Mouse (Mus musculus) heart, embryonic 16.5 days (tissue): Measurements from ENCODE around the gene Cep72. TPM values are rescaled to one million over a fixed set of nuclear protein-coding genes. Genes with fewer than 3 reads are reported as not detected.

Experiments
- ATAC-seq: fragments of 200-750 bp; cut with Nextera tagmentation; replicated peaks from 2 replicates; pipeline ENCODE4 v1.8.0; 2017; ENCODE audit warnings: moderate number of reproducible peaks; ENCODE audit not compliant: insufficient read depth, low FRiP score; ENCODE audit errors: extremely low read depth
- H3K27ac ChIP-seq: fragments of 300-500 bp; sonication (generic); 2 replicates; pipeline ENCODE4 v1.5.1; 2014; ENCODE audit warnings: mild to moderate bottlenecking, low read length, control low read depth, moderate library complexity
- H3K27me3 ChIP-seq: fragments of 300-500 bp; sonication (generic); 2 replicates; pipeline ENCODE4 v1.6.1; 2014; ENCODE audit warnings: low read length, mixed read lengths; ENCODE audit not compliant: control insufficient read depth, insufficient read depth
- H3K36me3 ChIP-seq: fragments of 300-500 bp; sonication (generic); 2 replicates; pipeline ENCODE4 v1.6.1; 2014; ENCODE audit not compliant: control insufficient read depth, insufficient read depth
- H3K4me1 ChIP-seq: fragments of 300-500 bp; sonication (generic); 2 replicates; pipeline ENCODE4 v1.6.1; 2014; ENCODE audit warnings: low read length, mixed read lengths; ENCODE audit not compliant: control insufficient read depth, insufficient read depth
- H3K4me2 ChIP-seq: fragments of 300-500 bp; sonication (generic); 2 replicates; pipeline ENCODE4 v1.6.1; 2014; ENCODE audit warnings: low read depth, mild to moderate bottlenecking, control low read depth, low read length
- H3K4me3 ChIP-seq: fragments of 300-500 bp; sonication (generic); 2 replicates; pipeline ENCODE4 v1.5.1; 2014; ENCODE audit warnings: mild to moderate bottlenecking, control low read depth, low read length
- H3K9ac ChIP-seq: fragments of 300-500 bp; sonication (generic); 2 replicates; pipeline ENCODE4 v1.6.1; 2014; ENCODE audit warnings: low read length, control low read depth
- H3K9me3 ChIP-seq: fragments of 300-500 bp; sonication (generic); replicated peaks from 2 replicates; pipeline ENCODE4 v1.6.1; 2016; ENCODE audit warnings: low read length; ENCODE audit not compliant: control insufficient read depth
- WGBS: fragments of 180-500 bp; shearing (Covaris S2); extraction: QIAGEN DNeasy Blood & Tissue Kit; methylation state at CpG from one replicate; pipeline ENCODE4 v1.1.7; 2014; 5-methylcytosine and 5-hydroxymethylcytosine counted together
- polyA plus RNA-seq: library from polyadenylated mRNA; unstranded; fragments of >200 nt; fragmentation: Nextera tagmentation; extraction: Ambion mirVana; gene quantifications from 2 replicates; pipeline ENCODE4 v1.2.1, GENCODE M21; 2015

Cep72 gene
- 11.7 and 12.0 TPM in 2 replicates for polyA plus RNA-seq

GRCm38 (mm10) chr13:74061613-74062377 lies at the start of gene Cep72:
Cep72 (minus strand) TSS chr13:74062299.
- peak; percentile 97 for ATAC-seq
- Histone ChIP-seq H3K36me3 (peaks cover 10% of the 10 kb centered on the region), H3K9me3 (no peaks in the 10 kb centered on the region), H3K27ac (peak within 1 kb of the TSS; percentile 85), H3K9ac (peak within 1 kb of the TSS; percentile 87), H3K4me2 (peak within 1 kb of the TSS; percentile 70), H3K4me1 (no peaks in the 10 kb centered on the region), H3K4me3 (peak within 1 kb of the TSS; percentile 74), H3K27me3 (no peaks in the 10 kb centered on the region)
- WGBS, result 3% methylated on average over 48 of the region's 48 CpGs

GRCm38 (mm10) chr13:74107410-74107809 lies 45.3 kb upstream of the Cep72 start:
- no peak overlapping the region for H3K4me2 ChIP-seq
- H3K9me3 ChIP-seq, result no peaks in the 10 kb centered on the region; the same call in 1 of the 2 replicates
- H3K4me3 ChIP-seq, result no peak overlapping the region
- 0 out of 2 replicates have a peak, but pooled peaks cover 4% of the 10 kb centered on the region for H3K4me1 ChIP-seq
- no peak overlapping the region for H3K27ac ChIP-seq
- no peaks in the 10 kb centered on the region for H3K27me3 ChIP-seq
- H3K36me3 ChIP-seq, result no peaks in the 10 kb centered on the region
- 41% methylated on average over 2 of the region's 2 CpGs for WGBS
- no peak overlapping the region for H3K9ac ChIP-seq
- 0 out of 2 replicates have a peak, but pooled peaks have one; percentile 10 for ATAC-seq

GRCm38 (mm10) chr13:74104417-74104816 lies 42.3 kb upstream of the Cep72 start:
- Histone ChIP-seq H3K4me2 (no peak overlapping the region), H3K9ac (no peak overlapping the region), H3K4me1 (peaks cover 5% of the 10 kb centered on the region; the same call in 1 of the 2 replicates), H3K4me3 (no peak overlapping the region), H3K27ac (no peak overlapping the region), H3K27me3 (no peaks in the 10 kb centered on the region), H3K36me3 (no peaks in the 10 kb centered on the region), H3K9me3 (no peaks in the 10 kb centered on the region)
- ATAC-seq, result no peak
- 77% methylated on average over 7 of the region's 7 CpGs for WGBS

GRCm38 (mm10) chr13:74102831-74103582 lies 40.9 kb upstream of the Cep72 start:
- ATAC-seq, result no peak
- WGBS, result 70% methylated on average over 4 of the region's 4 CpGs
- Histone ChIP-seq H3K9me3 (no peaks in the 10 kb centered on the region), H3K36me3 (no peaks in the 10 kb centered on the region), H3K4me3 (no peak overlapping the region), H3K27me3 (no peaks in the 10 kb centered on the region), H3K27ac (no peak overlapping the region), H3K9ac (no peak overlapping the region), H3K4me1 (peaks cover 12% of the 10 kb centered on the region), H3K4me2 (no peak overlapping the region)

- H3K27me3 ChIP-seq, result no peaks in the 10 kb centered on the region
- no peak overlapping the region for H3K4me2 ChIP-seq
- ATAC-seq, result no peak
- H3K4me1 ChIP-seq, result peaks cover 9% of the 10 kb centered on the region
- no peak overlapping the region for H3K27ac ChIP-seq
- no peaks in the 10 kb centered on the region for H3K36me3 ChIP-seq
- H3K4me3 ChIP-seq, result no peak overlapping the region
- H3K9me3 ChIP-seq, result no peaks in the 10 kb centered on the region
- 78% methylated on average over 8 of the region's 8 CpGs for WGBS
- H3K9ac ChIP-seq, result no peak overlapping the region
Measured at GRCm38 (mm10) chr13:74102108-74102830, 40.2 kb upstream of the Cep72 start.

GRCm38 (mm10) chr13:74098913-74099312 lies 36.8 kb upstream of the Cep72 start:
- Histone ChIP-seq H3K27ac (peak overlapping the region; percentile 64), H3K4me2 (no peak overlapping the region), H3K4me3 (no peak overlapping the region), H3K36me3 (no peaks in the 10 kb centered on the region), H3K9me3 (no peaks in the 10 kb centered on the region), H3K4me1 (peaks cover 12% of the 10 kb centered on the region), H3K27me3 (no peaks in the 10 kb centered on the region), H3K9ac (no peak overlapping the region)
- 37% methylated on average over 6 of the region's 6 CpGs for WGBS
- 0 out of 2 replicates have a peak, but pooled peaks have one; percentile 62 for ATAC-seq

- H3K9me3 ChIP-seq, result no peaks in the 10 kb centered on the region
- no peak overlapping the region for H3K4me2 ChIP-seq
- no peak overlapping the region for H3K9ac ChIP-seq
- H3K4me3 ChIP-seq, result no peak overlapping the region
- H3K36me3 ChIP-seq, result no peaks in the 10 kb centered on the region
- no peaks in the 10 kb centered on the region for H3K27me3 ChIP-seq
- peak; percentile 74; the same call in 1 of the 2 replicates for ATAC-seq
- H3K4me1 ChIP-seq, result peaks cover 16% of the 10 kb centered on the region
- WGBS, result 23% methylated on average over 2 of the region's 2 CpGs
- no peak overlapping the region for H3K27ac ChIP-seq
Measured at GRCm38 (mm10) chr13:74096715-74097363, 34.7 kb upstream of the Cep72 start.

- WGBS, result 52% methylated on average over 2 of the region's 2 CpGs
- no peak overlapping the region for H3K4me2 ChIP-seq
- H3K27me3 ChIP-seq, result no peaks in the 10 kb centered on the region
- ATAC-seq, result no peak
- H3K9ac ChIP-seq, result no peak overlapping the region
- H3K4me3 ChIP-seq, result no peak overlapping the region
- peaks cover 19% of the 10 kb centered on the region for H3K4me1 ChIP-seq
- no peak overlapping the region for H3K27ac ChIP-seq
- no peaks in the 10 kb centered on the region for H3K9me3 ChIP-seq
- H3K36me3 ChIP-seq, result no peaks in the 10 kb centered on the region
Measured at GRCm38 (mm10) chr13:74095936-74096335, 33.8 kb upstream of the Cep72 start.
